Mouse (Mus musculus) left cerebral cortex, adult 11 months (tissue): Measurements from ENCODE around the gene Mthfd1l.
"Not testable (repeated sequence)": the region's sequence is repeated elsewhere in the genome, so short reads cannot be mapped to it uniquely, and the experiment has no call there.

Experiments used
- DNase-seq: peaks from one replicate; pipeline ENCODE4 v3.0.0; 2022; ENCODE audit warnings: low spot score

Mthfd1l gene

DNA sequence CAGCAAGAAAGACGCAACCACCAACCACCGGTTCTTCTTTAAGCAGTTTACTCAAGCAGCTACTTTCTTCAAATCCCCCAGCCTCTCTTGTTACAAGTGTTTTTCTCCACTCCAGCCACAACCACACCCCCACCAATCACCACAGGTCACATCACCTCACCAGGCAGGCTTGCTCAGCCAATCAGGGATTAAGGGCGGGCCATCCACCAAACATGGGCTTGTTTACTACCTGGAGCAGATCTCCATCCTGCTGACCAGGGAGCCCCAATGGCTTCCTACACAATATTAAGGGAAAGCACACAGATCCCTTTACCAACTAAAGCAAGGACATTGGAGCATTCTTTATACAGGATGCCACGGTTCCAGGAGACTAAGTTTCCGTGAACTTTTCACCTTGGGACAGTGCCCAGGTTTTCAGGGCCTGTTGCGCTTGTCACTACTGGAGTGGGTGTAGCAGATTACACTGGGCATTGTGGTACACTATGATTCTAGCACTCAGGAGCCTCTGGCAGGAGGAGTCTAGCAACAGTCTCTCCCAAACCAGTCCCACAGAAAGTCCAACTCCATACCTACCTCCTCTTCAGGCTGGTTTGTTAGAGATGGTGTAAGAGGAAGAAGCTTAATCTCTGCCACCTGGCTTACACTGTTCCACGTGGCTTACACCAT lies 150.5 kb downstream of the Mthfd1l start:
- not testable (repeated sequence) for DNase-seq

DNA sequence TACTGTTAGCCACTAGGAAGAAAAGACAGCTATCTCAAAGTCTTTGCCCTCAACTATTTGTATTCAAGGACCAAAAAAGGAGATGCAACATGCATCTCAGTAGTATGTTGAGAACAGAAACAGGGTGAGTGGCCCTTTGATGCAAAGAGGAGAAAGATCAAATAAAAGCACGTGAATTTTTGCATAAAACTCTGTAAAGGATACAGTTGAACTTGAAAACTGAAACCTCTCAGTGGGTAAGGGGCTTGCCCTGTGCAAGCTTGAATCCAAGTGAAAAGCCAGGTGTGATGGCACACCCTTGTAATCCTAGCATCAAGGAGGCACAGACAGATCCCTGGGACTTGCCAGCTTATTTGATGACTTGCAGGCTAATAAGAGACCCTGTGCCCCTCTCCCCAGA lies 151.2 kb downstream of the Mthfd1l start:
- DNase-seq: no peak

DNA sequence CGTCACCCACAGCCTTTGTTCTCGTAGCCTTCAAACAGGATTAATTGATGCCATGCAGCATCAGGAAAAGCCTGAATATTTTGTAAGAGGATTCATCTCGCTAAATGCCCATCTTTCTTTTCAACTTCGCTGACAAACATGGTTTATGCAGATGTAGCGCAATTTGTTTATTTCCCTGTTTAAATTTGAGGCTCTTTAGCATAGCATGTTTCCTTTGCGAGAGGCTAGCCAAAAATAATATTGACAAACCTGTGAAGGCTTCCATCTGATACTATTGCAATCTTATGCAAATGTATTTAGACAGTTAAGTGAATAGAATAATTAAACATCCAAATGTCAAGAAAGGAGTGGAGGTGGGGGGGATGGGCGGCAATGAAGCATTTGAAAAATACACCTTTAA lies 152.3 kb downstream of the Mthfd1l start:
- no peak for DNase-seq

DNA sequence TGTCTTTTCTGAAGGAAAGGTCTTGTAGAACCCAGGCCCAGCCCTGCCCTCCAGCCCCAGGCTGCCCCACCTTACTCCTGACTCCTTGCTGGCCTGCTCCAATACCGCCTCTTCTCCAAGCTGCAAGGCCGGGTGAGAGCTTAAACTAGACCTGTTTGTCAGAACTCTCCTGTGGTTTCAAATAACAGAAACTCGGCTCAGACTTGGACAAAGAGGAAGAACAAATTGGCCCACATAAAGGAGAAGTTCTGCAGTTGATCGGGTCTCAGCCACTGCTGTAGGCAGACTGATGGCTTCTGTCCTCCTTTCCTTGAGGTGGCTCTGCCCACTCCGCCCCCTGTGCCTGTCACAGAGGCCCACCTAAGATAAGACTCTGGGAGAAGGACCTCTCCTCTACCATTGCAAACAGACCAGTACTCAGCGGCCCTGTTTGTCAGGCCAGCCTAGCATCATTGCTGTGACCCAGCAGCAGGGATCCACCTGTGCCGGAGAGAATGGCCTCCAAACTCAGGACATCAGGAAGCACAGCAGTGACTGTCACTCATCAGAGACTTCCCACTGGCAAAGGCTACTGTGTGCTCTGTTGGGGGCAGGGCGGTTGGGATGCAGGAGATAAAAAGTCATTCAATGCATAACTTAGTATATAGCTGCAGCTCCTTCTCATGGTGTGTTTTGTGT lies 153.6 kb downstream of the Mthfd1l start:
- no peak for DNase-seq

DNA sequence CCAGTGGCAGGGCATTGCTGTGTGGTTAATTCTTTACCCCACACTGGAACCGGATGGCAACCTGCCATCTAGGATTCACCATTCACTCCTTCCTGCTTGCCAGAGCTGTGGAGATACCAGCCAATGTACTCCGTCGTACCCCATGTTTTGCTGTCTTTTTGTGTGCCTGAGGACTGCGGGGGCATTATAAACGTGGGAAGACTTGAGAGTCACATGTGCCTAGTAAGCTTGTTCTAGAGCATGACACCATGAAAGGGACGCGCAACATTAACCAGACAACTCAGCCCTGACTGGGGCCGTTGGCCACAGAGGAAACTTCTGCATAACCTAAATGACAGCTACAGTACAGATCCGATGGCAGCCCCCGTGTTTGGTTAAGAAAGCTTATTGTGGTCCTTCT lies 155.5 kb downstream of the Mthfd1l start:
- DNase-seq: no peak

GRCm38 (mm10) chr10:4128915-4129314 lies 156.0 kb downstream of the Mthfd1l start:
- no peak for DNase-seq

- DNase-seq: no peak
Observed at GRCm38 (mm10) chr10:4129461-4129860, 156.5 kb downstream of the Mthfd1l start.

- no peak for DNase-seq
Observed at GRCm38 (mm10) chr10:4130034-4130607, 157.2 kb downstream of the Mthfd1l start.

DNA sequence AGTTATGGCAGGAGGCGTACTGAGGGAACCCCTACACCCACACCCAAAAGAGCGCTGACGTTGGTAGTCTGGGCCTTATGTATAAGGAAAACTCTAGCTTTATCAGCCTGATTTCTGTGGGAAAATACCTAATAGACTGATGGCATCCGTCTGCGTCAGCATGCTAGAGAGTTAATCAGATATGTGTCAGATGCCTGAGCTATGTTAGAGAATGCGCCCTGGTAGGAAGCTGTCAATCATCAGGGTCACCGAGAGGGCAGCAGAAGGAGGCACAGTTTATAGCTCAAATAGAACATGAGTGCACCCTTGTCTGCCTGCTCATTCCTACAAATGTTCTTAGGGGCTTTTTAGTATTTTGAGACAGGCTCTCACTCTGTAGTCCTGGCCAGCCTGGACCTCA lies 159.8 kb downstream of the Mthfd1l start:
- DNase-seq: no peak

GRCm38 (mm10) chr10:4135100-4135764 lies 162.3 kb downstream of the Mthfd1l start:
- DNase-seq: no peak

GRCm38 (mm10) chr10:4139531-4139930 lies 166.6 kb downstream of the Mthfd1l start:
- DNase-seq: no peak

GRCm38 (mm10) chr10:4141689-4142088 lies 168.8 kb downstream of the Mthfd1l start:
- DNase-seq: no peak

- DNase-seq: no peak
Observed at GRCm38 (mm10) chr10:4142816-4143215, 169.9 kb downstream of the Mthfd1l start.

DNA sequence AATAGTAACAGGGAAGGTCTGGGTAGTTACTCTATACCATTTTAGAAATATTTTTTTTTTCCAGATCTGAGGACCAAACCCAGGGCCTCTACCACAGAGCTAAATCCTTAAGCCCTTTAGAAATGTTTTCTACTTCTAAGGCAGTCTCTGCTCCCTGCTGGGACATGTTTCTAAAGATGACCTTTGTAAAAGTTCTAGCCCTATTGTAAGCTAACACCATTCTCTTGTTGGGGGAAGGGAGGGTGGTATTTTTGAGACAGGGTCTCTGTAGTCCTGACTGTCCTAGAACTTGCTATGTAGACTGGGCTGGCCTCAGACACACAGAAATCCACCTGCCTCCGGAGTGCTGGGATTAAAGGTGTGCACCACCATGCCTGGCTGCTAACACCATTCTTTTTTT lies 170.5 kb downstream of the Mthfd1l start:
- DNase-seq: no peak

- DNase-seq: no peak
Observed at GRCm38 (mm10) chr10:4145080-4145807, 172.3 kb downstream of the Mthfd1l start.

DNA sequence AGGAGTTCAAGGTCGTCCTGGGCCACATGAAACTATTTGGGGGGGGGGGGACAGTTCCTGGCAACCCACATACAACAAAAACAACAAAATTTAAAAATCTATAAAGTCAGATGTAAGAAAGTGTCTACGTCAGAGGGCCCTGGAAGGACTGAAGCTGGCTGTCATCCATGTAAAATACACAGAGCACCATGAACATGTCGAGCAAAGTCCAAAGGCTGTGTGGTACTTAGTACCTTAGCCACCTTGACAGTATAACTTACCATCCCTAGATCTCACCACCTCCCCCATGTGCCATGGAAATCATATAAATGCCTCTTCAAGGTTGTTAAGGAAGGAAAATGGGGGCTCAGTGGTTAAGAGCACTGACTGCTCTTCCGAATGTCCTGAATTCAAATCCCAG lies 174.0 kb downstream of the Mthfd1l start:
- DNase-seq: no peak

DNA sequence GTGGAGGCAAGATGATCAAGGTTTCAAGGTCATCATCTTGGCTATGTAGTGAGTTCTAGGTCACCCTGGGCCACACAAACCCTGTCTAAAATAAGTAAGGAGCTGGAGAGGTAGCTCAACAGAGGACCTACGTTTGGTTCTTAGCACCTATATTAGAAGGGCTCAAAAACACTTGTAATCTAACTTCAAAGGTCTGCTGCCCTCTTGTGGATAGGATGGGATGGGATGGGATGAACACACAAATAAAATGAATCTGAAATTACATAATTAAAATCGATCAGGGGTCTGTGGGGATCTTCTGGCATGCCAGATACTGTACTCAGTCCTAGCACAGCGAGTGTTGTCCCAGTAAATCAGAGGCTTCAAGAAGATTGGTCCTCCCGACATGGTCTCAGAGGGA lies 178.2 kb downstream of the Mthfd1l start:
- DNase-seq: no peak

DNA sequence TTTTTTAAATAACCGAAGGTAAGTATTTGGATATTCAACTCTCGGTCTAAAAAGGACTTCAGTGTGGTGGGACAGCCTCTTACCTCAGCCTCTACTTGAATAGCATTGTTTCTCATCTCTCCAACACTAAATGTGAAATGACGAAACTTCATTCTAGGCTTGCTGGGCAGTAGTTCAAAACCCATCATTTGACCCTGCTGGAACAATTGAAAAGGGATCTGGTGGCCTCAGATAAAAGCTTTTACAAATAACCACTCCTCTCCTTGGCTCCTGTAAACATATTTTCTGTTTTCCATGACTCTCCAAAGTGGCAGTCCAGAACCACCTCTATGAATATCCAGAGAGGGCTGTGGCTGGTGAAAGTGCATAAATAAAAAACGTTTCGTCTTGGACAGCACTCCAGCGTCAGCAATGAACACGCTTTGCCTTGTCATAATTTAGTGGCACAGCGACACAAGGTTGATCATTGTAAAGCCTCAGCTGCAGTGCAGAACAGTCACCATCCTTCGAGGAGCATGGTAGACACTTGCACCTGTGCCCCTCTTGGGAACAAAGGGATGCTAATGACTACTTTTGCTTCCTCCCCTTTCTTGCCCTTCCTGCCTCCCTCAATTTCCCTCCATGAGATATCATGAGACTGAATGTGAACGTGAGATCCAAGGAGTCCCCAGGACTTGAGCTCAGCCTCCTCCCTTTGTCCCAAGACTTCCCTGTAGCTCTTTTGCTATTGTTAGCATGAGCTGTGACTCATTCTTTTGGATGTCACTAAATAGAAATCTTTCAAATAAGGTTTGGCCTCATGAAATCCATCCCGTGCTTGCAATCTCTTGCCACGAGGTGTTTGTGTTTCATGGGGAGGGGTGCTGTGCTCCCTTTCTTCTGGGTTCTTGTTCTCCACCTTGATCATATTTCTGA lies 179.2 kb downstream of the Mthfd1l start:
- no peak for DNase-seq

DNA sequence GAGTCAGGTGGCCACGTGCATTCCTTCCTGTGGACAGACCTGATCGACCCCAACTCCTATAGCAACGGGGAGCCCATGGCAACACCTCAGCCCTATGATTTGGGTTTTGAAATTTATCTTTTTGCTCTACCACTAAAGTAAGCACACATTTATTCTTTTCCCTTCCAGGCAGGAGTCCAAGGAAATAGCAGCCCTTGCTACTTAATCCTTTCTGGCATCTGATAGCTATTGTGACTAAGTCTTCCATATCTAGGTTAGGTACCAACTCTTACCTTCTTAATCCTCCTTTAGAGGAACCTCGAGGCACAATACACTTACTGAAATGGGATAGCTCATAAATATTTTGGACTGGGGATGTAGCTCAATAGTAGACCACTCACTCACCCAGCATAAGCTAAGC lies 180.1 kb downstream of the Mthfd1l start:
- no peak for DNase-seq

- DNase-seq: no peak
Observed at GRCm38 (mm10) chr10:4154035-4154434, 181.1 kb downstream of the Mthfd1l start.

GRCm38 (mm10) chr10:4155521-4155920 lies 182.6 kb downstream of the Mthfd1l start:
- DNase-seq: no peak
